In the genomic region with DNA sequence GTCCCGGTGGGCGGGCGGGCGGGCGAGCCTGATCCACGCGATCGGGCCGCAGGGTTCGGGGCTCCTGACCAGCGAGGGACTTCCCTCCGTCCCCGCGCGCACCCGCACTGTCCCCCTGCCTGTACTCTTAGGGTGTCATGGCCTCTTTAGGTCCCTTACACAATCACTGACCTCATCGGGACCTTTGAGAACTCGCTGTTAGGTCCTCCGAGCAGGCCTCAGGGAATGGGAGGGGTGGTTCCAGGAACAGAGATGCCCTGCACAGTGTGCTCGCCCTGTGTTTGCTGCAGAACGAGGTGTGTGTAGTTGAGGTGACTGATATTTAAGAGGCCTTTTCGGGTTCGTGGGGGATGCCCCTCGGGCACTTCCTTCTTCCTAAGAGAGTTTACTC, we compare ENCODE assay signal across 8 mouse cellular contexts. TPM values are rescaled to one million over a fixed set of nuclear protein-coding genes. Genes with fewer than 3 reads are reported as not detected.
DNase-seq lines count a peak whose midpoint lies in the region; ATAC-seq and TF ChIP-seq lines count a peak whose summit lies in the region.

No protein-coding gene starts in this region.

- no peak for DNase-seq in cerebellum, adult 2 months
- DNase-seq in cerebellum, adult 9-10 months, result no peak
- DNase-seq in thymus, adult 2 months, result no peak
- DNase-seq in thymus, adult 18-20 months, result no peak
- peak; percentile 56 for DNase-seq in hindbrain, embryonic 14.5 days (ENCODE audit: low spot score)
- DNase-seq in frontal cortex, postnatal 14 days (ENCODE audit: low spot score in 2 of 2), result no peak
- DNase-seq in thymus, postnatal 25 days, result no peak

- no peak for TF ChIP-seq POLR2A in cerebellum, adult 2 months (IDR thresholded peaks at IDR 0.05; ENCODE audit: borderline replicate concordance, insufficient read depth, low read length)
- TF ChIP-seq POLR2A in thymus, adult 2 months (IDR thresholded peaks at IDR 0.05; ENCODE audit: control insufficient read depth, extremely low read depth, insufficient read depth, low read length, poor library complexity), result no peak; the same call in 1 of the 2 replicates

- H3K9me3 ChIP-seq in hindbrain, embryonic 14.5 days (ENCODE audit: control insufficient read depth, low read length), result no peaks in the 10 kb centered on the region
- H3K9me3 ChIP-seq in megakaryocyte, embryonic 14.5 days, result no peaks in the 10 kb centered on the region

- H3K27ac ChIP-seq in cerebellum, adult 2 months (ENCODE audit: insufficient read depth, low read length), result peak overlapping the region; percentile 49; the same call in 1 of the 2 replicates
- no peak overlapping the region for H3K27ac ChIP-seq in thymus, adult 2 months (ENCODE audit: control insufficient read depth, insufficient read depth, low read length)
- H3K27ac ChIP-seq in hindbrain, embryonic 14.5 days, result peak overlapping the region; percentile 58

- 0 out of 2 replicates have a peak, but pooled peaks cover 4% of the 10 kb centered on the region for H3K36me3 ChIP-seq in thymus, adult 2 months (ENCODE audit: control insufficient read depth, insufficient read depth, low read length)
- peaks cover 40% of the 10 kb centered on the region for H3K36me3 ChIP-seq in hindbrain, embryonic 14.5 days (replicated peaks; ENCODE audit: control insufficient read depth, insufficient read depth)
- peaks cover 74% of the 10 kb centered on the region for H3K36me3 ChIP-seq in megakaryocyte, embryonic 14.5 days (replicated peaks; ENCODE audit: low read length)

- under 1% methylated on average over 24 of the region's 24 CpGs for WGBS in cerebellum, adult 2 months
- WGBS in thymus, adult 2 months, result under 1% methylated on average over 24 of the region's 24 CpGs
- under 1% methylated on average over 18 of the region's 24 CpGs for WGBS in hindbrain, embryonic 14.5 days

- TF ChIP-seq CTCF in cerebellum, adult 2 months (IDR thresholded peaks at IDR 0.05; ENCODE audit: borderline replicate concordance, insufficient read depth, low read depth, low read length), result no peak
- TF ChIP-seq CTCF in thymus, adult 2 months (IDR thresholded peaks at IDR 0.05; ENCODE audit: borderline replicate concordance, control insufficient read depth, extremely low read depth, insufficient read depth, low read length, poor library complexity), result no peak

- peak; percentile 75 for ATAC-seq in hindbrain, embryonic 14.5 days (ENCODE audit: low FRiP score)

- H3K4me3 ChIP-seq in cerebellum, adult 2 months (replicated peaks; ENCODE audit: insufficient read depth, low read depth, low read length), result peak overlapping the region; percentile 81
- H3K4me3 ChIP-seq in thymus, adult 2 months (ENCODE audit: control insufficient read depth, insufficient read depth, low read length), result peak overlapping the region; percentile 74
- H3K4me3 ChIP-seq in hindbrain, embryonic 14.5 days (replicated peaks; ENCODE audit: low read length), result peak overlapping the region; percentile 92
- H3K4me3 ChIP-seq in megakaryocyte, embryonic 14.5 days (replicated peaks), result peak overlapping the region; percentile 96

- peak overlapping the region; percentile 84 for H3K9ac ChIP-seq in hindbrain, embryonic 14.5 days

- H3K4me1 ChIP-seq in cerebellum, adult 2 months (ENCODE audit: control insufficient read depth, insufficient read depth, low read length), result peaks cover 20% of the 10 kb centered on the region
- H3K4me1 ChIP-seq in thymus, adult 2 months (replicated peaks; ENCODE audit: control insufficient read depth, insufficient read depth, low read length), result peaks cover 12% of the 10 kb centered on the region
- peaks cover 37% of the 10 kb centered on the region; the same call in 1 of the 2 replicates for H3K4me1 ChIP-seq in hindbrain, embryonic 14.5 days (replicated peaks; ENCODE audit: control insufficient read depth, insufficient read depth, low read length)
- H3K4me1 ChIP-seq in megakaryocyte, embryonic 14.5 days, result peaks cover 82% of the 10 kb centered on the region

- H3K27me3 ChIP-seq in cerebellum, adult 2 months (ENCODE audit: control insufficient read depth, insufficient read depth, low read length), result no peaks in the 10 kb centered on the region
- no peaks in the 10 kb centered on the region for H3K27me3 ChIP-seq in thymus, adult 2 months (ENCODE audit: control insufficient read depth, insufficient read depth, low read length)
- no peaks in the 10 kb centered on the region for H3K27me3 ChIP-seq in hindbrain, embryonic 14.5 days (ENCODE audit: control insufficient read depth, insufficient read depth, low read length)
- H3K27me3 ChIP-seq in megakaryocyte, embryonic 14.5 days (replicated peaks), result no peaks in the 10 kb centered on the region

- H3K4me2 ChIP-seq in hindbrain, embryonic 14.5 days (replicated peaks), result peak overlapping the region; percentile 84

RNA-seq across cellular contexts. Expression of a gene that starts 0.3 kb away (rescaled TPM):
- polyA plus RNA-seq in cerebellum, adult 2 months (2012; rRNA removed), result 47.4 and 54.5 TPM in 2 replicates
- 41.8 and 52.8 TPM in 2 replicates for polyA plus RNA-seq in thymus, adult 2 months (2012; rRNA removed)
- 32.8 and 36.0 TPM in 2 replicates for polyA plus RNA-seq in hindbrain, embryonic 14.5 days (2014; fragmentation: Nextera tagmentation; extraction: Ambion mirVana)
- 214 and 827 TPM in 2 replicates for polyA plus RNA-seq in megakaryocyte, embryonic 14.5 days (2012; ENCODE audit: insufficient read depth, low replicate concordance)

RNA-seq across cellular contexts. Expression of a gene that starts 0.4 kb away (rescaled TPM):
- 56.6 and 61.3 TPM in 2 replicates for polyA plus RNA-seq in cerebellum, adult 2 months (2012; rRNA removed)
- polyA plus RNA-seq in thymus, adult 2 months (2012; rRNA removed), result 56.2 and 64.4 TPM in 2 replicates
- 60.4 and 62.5 TPM in 2 replicates for polyA plus RNA-seq in hindbrain, embryonic 14.5 days (2014; fragmentation: Nextera tagmentation; extraction: Ambion mirVana)
- polyA plus RNA-seq in megakaryocyte, embryonic 14.5 days (2012; ENCODE audit: insufficient read depth, low replicate concordance), result 23.5 and 26.3 TPM in 2 replicates

RNA-seq across cellular contexts. Expression of a gene that starts 12.6 kb away (rescaled TPM):
- polyA plus RNA-seq in cerebellum, adult 2 months (2012; rRNA removed), result not detected in 2 replicates
- polyA plus RNA-seq in thymus, adult 2 months (2012; rRNA removed), result not detected in 2 replicates
- polyA plus RNA-seq in hindbrain, embryonic 14.5 days (2014; fragmentation: Nextera tagmentation; extraction: Ambion mirVana), result 0.13 and 0.14 TPM in 2 replicates
- 1.0 and 1.4 TPM in 2 replicates for polyA plus RNA-seq in megakaryocyte, embryonic 14.5 days (2012; ENCODE audit: insufficient read depth, low replicate concordance)

RNA-seq across cellular contexts. Expression of a gene that starts 17.0 kb away (rescaled TPM):
- polyA plus RNA-seq in cerebellum, adult 2 months (2012; rRNA removed), result 48.2 and 50.8 TPM in 2 replicates
- 58.9 and 63.2 TPM in 2 replicates for polyA plus RNA-seq in thymus, adult 2 months (2012; rRNA removed)
- polyA plus RNA-seq in hindbrain, embryonic 14.5 days (2014; fragmentation: Nextera tagmentation; extraction: Ambion mirVana), result 24.9 and 26.4 TPM in 2 replicates
- 30.3 and 35.0 TPM in 2 replicates for polyA plus RNA-seq in megakaryocyte, embryonic 14.5 days (2012; ENCODE audit: insufficient read depth, low replicate concordance)

RNA-seq across cellular contexts. Expression of a gene that starts 51.5 kb away (rescaled TPM):
- polyA plus RNA-seq in cerebellum, adult 2 months (2012; rRNA removed), result 87.9 and 92.7 TPM in 2 replicates
- polyA plus RNA-seq in thymus, adult 2 months (2012; rRNA removed), result 0.05 and 0.67 TPM in 2 replicates
- polyA plus RNA-seq in hindbrain, embryonic 14.5 days (2014; fragmentation: Nextera tagmentation; extraction: Ambion mirVana), result 79.3 and 85.9 TPM in 2 replicates
- not detected in 2 replicates for polyA plus RNA-seq in megakaryocyte, embryonic 14.5 days (2012; ENCODE audit: insufficient read depth, low replicate concordance)
